Mouse (Mus musculus): Measurements from ENCODE around the gene Adam22. TPM values are rescaled to one million over a fixed set of nuclear protein-coding genes. Genes with fewer than 3 reads are reported as not detected.
"Not testable (repeated sequence)": the region's sequence is repeated elsewhere in the genome, so short reads cannot be mapped to it uniquely, and the experiment has no call there.

Adam22 gene
- total RNA-seq, 2 experiments from 2014 or later, result 153 to 161 TPM

DNA sequence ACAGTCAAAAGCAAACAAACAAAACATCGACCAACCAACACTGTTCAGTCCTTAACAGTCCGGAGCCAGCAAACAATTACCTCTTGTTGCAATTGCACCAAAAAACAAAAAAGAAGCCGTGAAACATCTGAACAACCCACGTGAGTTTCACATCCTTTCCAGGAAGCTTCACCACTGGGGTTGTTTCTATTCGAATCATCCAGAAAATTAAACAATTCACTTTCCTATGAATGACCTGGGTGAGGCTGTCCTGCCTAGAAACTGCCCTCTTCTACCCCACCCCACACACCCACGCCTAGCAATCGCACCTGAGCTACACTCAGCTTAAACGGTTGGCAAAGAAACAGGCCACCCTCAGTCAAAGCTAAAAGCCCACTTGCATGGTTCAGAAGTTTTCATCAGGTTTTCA lies 312.2 kb downstream of the Adam22 start:
- no peak for DNase-seq

DNA sequence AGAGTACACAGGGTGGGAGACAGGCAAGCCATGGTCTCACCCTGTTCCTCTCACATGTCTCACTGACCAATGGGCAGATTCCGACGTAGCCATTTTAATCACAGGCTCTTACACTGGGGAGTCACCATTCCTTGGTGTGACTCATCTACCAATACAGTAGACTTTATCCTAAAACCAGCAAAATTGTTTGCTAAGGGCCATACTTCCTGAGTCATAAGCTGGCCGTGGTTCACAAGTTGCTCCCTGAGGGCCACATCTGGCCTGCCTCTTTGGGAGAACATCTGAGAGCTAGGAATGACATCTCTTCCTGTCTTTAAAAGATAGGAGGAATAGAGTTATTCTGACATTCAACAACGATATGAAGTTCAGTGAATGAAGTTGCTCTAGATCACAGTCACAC lies 314.1 kb downstream of the Adam22 start:
- no peak for DNase-seq

DNA sequence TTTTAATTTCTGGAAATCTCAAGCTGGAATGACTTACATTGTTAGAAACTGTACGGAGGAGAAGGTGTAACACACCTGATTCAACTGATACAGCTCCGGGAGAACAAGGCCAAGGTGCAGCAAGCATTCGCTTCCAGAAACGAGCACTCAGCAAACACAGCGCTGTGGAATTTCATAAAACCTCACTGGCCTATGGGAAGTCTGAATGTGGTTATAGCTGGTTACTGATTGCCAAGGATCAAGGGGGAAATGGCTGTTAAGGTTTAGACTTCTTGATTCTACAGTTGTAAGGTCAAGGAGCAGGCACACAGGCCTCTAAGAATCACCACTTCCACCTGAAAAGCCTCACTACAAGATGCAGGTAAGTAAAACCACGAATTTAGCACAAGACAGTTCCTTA lies 322.1 kb downstream of the Adam22 start, which contains the start of gene Sri:
TSS of gene Sri (plus strand) at position 224 of the 400 bp plus-strand sequence.
- DNase-seq, result no peak

DNA sequence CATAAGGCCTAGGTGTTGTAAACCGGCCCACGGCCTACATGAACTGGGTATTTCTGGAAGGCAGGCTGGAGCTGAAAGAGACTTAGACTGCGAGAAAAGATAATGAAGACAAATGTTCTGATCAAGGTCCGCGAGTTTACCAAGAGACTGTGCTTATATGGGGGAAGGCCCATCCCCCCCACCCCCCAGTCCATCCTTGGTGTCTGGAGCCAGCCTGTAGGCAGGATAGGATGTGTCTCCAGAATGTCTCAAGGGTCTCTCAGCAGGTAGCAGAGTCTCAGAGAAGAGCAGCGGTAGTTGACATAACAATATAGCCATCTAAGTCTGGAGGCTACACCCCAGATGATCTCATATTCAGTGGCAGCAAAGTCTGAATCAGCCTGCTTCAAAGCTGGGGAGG lies 333.4 kb downstream of the Adam22 start:
- not testable (repeated sequence) for DNase-seq

Small RNA genes lying within 50 kb of the gene (microRNA-seq; reads per million reads assigned to microRNA genes)
- 0 reads per million in 2 experiments for gene Gm24196

Other genes with a start within 250 kb of the Adam22 start
- gene Dbf4, start 54.6 kb upstream of the Adam22 start, total RNA-seq (2021), result 1 to 10 TPM; 1.4 to 1.6 TPM
- gene Slc25a40, start 54.7 kb upstream of the Adam22 start, total RNA-seq (2021), result 10 to 100 TPM; 13.0 to 15.0 TPM